Mouse (Mus musculus): ENCODE measurements at regions not wholly inside any gene's neighbourhood (a gene's known extent, or its start where the extent isn't known, plus 50 kb on each side); places are given as distances from the start of the nearest gene placed in this dataset.

DNA sequence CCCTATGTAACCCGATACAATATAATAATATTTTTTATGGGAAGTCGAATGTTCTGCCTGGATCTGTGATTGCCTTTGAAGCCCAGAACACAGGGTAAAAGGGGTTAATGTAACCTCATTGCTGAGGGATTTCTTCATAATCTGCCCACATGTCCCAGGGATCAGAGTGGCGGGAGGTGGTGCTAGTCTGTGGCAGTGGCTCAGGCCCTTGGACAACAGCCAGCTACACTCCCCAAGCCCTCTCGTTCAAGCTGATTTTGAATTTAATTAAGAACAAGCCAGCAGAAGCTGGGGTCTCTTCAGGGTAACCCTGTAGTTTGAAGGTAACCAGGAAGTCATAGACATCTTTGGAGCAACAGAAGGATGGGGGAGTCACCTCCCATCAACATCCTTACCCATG lies 171.5 kb downstream of the Sox9 start:
- Histone ChIP-seq H3K4me3 (no peak overlapping the region), H3K9me3 (no peaks in the 10 kb centered on the region), H3K36me3 (no peaks in the 10 kb centered on the region), H3K4me1 (replicated peaks) (peaks cover 8% of the 10 kb centered on the region), H3K4me2 (no peak overlapping the region), H3K27me3 (no peaks in the 10 kb centered on the region; the same call in 1 of the 2 replicates), H3K9ac (no peak overlapping the region), H3K27ac (replicated peaks) (no peak overlapping the region)
- ATAC-seq (ENCODE audit: low read depth) = no peak
- 56% methylated on average over 4 of the region's 4 CpGs for WGBS

DNA sequence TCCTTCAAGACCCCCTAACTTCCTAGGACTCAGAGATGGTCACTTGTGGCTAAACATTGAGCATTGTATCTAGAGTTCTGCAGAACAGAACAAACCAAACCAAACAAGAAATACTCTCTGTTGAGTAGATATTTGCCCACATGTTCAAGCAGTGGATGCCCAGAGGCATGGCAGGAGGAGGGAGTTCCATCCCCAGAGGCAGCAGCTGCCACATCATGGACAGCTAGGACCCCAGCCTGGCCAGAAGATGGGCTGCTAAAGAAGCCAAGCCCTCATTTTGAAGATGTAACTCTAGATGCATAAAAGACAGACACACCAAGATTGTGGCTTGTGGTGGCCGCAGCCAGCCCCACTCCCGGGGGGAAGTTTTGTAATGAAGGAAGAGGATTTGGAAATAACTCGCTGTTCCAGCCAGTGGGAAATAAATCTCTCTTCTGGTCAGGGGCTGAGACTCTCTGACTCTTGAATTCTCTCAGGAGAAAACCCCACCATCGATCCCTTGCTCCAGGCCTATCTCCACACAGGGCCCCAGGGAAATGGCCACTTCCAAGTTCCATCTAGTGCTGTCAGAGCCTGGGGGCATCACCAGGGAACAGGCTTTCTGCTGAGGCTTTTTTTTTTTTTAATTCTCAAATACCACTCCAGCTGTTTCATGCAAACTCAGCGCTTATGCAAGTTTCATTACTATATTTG lies 174.9 kb downstream of the Sox9 start:
- no peaks in the 10 kb centered on the region; the same call in 1 of the 2 replicates for H3K27me3 ChIP-seq
- WGBS = 65% methylated on average over 5 of the region's 5 CpGs
- H3K4me1 ChIP-seq (replicated peaks) = peaks cover 15% of the 10 kb centered on the region
- H3K9ac ChIP-seq = no peak overlapping the region
- H3K36me3 ChIP-seq = no peaks in the 10 kb centered on the region
- H3K4me3 ChIP-seq = no peak overlapping the region
- H3K4me2 ChIP-seq = no peak overlapping the region
- H3K27ac ChIP-seq (replicated peaks) = no peak overlapping the region
- ATAC-seq (ENCODE audit: low read depth) = no peak
- H3K9me3 ChIP-seq = no peaks in the 10 kb centered on the region

DNA sequence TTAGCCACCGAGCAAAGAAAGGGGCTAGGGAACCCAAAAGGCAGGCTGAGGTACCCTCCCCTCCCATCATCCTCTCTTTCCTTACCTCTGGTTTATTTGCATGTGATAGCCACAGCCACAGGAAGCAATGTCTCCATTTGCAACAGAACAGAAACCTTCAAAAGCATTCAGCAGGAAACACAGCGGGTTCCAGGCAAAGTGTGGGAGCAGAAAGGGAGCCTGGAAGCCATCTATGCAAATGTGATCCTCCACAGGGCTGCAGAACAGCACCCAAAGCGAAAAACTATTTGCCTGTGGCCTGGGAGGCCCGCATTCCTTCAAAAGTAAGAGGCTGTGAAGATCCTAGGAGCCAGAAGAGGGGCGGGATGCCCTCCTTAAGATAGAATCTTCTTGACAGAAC lies 177.6 kb downstream of the Sox9 start:
- no peak overlapping the region for H3K27ac ChIP-seq (replicated peaks)
- no peak overlapping the region for H3K9ac ChIP-seq
- no peak for ATAC-seq (ENCODE audit: low read depth)
- no peak overlapping the region for H3K4me2 ChIP-seq
- 11% methylated on average over 5 of the region's 5 CpGs for WGBS
- H3K27me3 ChIP-seq = no peaks in the 10 kb centered on the region; the same call in 1 of the 2 replicates
- H3K4me3 ChIP-seq = no peak overlapping the region
- peaks cover 15% of the 10 kb centered on the region; the same call in 1 of the 2 replicates for H3K4me1 ChIP-seq (replicated peaks)
- H3K9me3 ChIP-seq = no peaks in the 10 kb centered on the region
- H3K36me3 ChIP-seq = no peaks in the 10 kb centered on the region

DNA sequence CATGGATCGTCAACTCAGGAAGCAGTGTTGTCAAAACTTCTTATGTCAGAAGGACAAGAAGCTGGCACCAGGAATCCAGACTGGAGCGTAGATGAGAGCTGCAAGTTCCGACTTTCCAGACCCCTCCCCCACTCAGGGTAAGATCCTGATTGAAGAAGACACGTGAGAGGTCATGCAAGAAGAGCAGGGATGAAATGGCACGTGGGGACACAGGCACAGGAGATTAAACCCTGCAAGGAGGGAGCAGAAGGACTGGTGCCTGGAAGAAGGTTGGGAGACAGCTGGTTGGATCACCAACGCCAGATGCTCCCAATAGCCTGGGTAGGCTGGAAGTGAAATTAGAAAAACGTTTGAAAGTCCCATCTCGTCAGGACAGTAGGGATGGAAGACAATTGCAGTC lies 191.3 kb downstream of the Sox9 start:
- Histone ChIP-seq H3K27ac (replicated peaks) (no peak overlapping the region), H3K36me3 (no peaks in the 10 kb centered on the region), H3K4me2 (no peak overlapping the region), H3K9ac (no peak overlapping the region), H3K27me3 (no peaks in the 10 kb centered on the region), H3K4me3 (no peak overlapping the region), H3K9me3 (no peaks in the 10 kb centered on the region), H3K4me1 (replicated peaks) (peaks cover 18% of the 10 kb centered on the region)
- WGBS = 73% methylated on average over 8 of the region's 8 CpGs
- ATAC-seq (ENCODE audit: low read depth) = no peak

DNA sequence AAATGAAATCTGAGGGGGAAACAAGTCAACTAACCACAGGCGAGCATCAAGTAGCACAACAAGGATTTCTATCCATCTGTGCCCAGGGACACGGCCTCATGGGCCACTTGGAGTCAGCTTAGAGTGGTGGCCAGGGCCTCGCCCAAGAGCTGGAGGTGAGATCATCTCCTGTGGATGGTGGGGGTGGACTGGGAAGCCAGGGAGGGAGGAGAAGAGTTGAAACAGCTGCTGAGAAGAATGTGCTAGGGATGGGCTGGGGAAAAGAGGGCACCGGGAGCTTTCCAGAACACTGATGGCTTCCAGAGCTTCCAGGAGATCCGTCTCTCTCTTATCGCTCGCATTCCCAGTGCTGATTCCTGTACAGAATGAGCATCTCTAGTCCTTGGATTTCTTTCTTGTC lies 192.9 kb downstream of the Sox9 start:
- no peaks in the 10 kb centered on the region for H3K9me3 ChIP-seq
- H3K4me1 ChIP-seq (replicated peaks) = peaks cover 29% of the 10 kb centered on the region
- no peak overlapping the region for H3K4me3 ChIP-seq
- no peak for ATAC-seq (ENCODE audit: low read depth)
- H3K36me3 ChIP-seq = no peaks in the 10 kb centered on the region
- WGBS = 96% methylated on average over 7 of the region's 7 CpGs
- H3K27me3 ChIP-seq = no peaks in the 10 kb centered on the region
- no peak overlapping the region for H3K27ac ChIP-seq (replicated peaks)
- no peak overlapping the region for H3K9ac ChIP-seq
- H3K4me2 ChIP-seq = no peak overlapping the region

DNA sequence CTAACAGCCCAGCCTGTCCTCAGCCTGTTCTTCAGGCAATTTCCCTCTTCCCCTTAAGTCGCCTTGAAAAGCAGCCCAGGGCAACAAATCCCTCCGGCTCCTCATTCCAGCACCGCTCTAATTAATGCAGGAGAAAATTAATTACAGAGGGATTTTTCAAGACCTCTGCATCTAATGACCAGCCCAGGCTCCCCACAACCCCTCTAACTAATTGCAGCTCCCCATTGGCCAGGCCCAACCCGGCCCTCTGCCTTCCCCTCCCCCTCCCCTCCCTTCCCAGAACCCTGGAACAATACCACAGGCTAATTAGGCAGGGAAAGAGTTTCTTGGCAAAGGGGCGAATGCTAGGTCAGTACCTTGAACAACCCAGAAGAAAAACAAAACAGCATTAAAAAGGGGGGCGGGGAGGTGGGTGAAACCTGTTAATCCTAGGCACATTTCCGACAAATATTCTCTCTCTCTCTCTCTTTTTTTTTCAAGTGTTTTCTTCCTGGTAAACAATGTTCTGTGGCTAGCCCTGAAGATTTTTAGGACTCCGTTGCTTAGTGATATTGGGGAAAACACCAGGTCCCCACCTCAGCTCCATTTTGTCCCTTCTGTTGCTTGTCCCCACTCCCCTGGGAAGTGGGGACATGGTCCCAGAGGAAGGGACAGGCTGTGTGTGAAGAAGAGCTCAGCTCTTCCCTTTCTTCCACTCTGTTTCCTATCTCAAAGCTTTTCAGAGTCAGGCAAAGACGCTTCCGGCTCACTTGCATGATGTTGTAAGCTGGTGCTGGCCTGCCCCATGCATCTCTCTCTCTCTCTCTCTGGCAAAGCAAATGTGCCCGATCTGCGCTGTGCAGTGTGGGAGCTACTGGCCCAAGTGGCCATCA lies 195.1 kb downstream of the Sox9 start:
- no peak overlapping the region for H3K4me2 ChIP-seq
- ATAC-seq (ENCODE audit: low read depth) = peak; percentile 84
- 7% methylated on average over 12 of the region's 12 CpGs for WGBS

DNA sequence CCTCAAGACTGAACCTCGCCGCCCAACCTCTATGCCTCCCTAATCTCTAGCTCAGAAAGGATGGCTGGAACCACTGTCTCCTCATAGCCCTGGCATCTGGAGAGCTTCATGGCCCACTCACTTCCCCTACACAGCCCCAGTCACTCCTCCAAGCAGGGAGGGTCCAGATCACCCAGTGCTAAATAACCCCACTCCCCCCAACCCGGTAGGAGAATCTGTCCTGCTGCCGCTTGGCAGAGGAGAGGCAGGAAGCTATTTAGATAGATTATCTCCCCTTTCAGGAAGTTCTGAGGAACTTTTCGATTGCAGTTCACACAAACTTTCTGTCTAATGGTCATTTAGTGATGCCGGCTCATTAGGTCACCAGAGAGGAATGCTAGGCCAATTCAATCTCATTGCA lies 196.9 kb downstream of the Sox9 start:
- no peak overlapping the region for H3K4me3 ChIP-seq
- H3K27me3 ChIP-seq = no peaks in the 10 kb centered on the region
- no peaks in the 10 kb centered on the region for H3K36me3 ChIP-seq
- H3K4me2 ChIP-seq = no peak overlapping the region
- H3K9ac ChIP-seq = no peak overlapping the region
- peaks cover 50% of the 10 kb centered on the region for H3K4me1 ChIP-seq (replicated peaks)
- H3K9me3 ChIP-seq = no peaks in the 10 kb centered on the region
- WGBS = 38% methylated on average over 6 of the region's 6 CpGs
- ATAC-seq (ENCODE audit: low read depth) = no peak
- H3K27ac ChIP-seq (replicated peaks) = no peak overlapping the region

More for the DNA sequence above, 195.1 kb downstream of the Sox9 start:
- Histone ChIP-seq H3K27ac (replicated peaks) (peak overlapping the region; percentile 59), H3K9me3 (no peaks in the 10 kb centered on the region), H3K4me3 (no peak overlapping the region), H3K4me1 (replicated peaks) (peaks cover 34% of the 10 kb centered on the region), H3K36me3 (no peaks in the 10 kb centered on the region), H3K27me3 (no peaks in the 10 kb centered on the region), H3K9ac (no peak overlapping the region; the same call in 1 of the 2 replicates)

DNA sequence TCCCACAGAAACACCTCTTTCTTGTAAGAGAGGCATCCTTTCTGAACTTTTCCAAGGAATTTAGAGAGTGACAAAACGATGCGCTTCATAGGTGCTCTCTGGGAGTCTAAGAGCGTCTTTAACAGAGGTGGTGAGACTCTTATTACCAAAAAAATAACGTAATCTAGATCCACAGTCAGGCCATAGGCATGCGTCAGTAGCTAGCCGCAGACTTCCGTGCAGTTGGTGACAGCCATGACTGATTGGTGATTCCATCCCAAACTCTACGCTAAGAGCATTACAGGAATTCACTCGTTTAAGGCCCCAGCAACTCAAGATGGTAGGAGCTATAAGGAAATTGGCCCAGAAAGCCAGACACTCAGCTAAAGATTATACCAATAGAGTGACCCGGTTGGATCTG lies 197.4 kb downstream of the Sox9 start:
- no peak for ATAC-seq (ENCODE audit: low read depth)
- no peak overlapping the region for H3K4me3 ChIP-seq
- H3K36me3 ChIP-seq = no peaks in the 10 kb centered on the region
- H3K27ac ChIP-seq (replicated peaks) = no peak overlapping the region
- H3K9ac ChIP-seq = no peak overlapping the region
- no peaks in the 10 kb centered on the region for H3K9me3 ChIP-seq
- no peaks in the 10 kb centered on the region for H3K27me3 ChIP-seq
- peaks cover 50% of the 10 kb centered on the region for H3K4me1 ChIP-seq (replicated peaks)
- WGBS = 74% methylated on average over 10 of the region's 10 CpGs
- no peak overlapping the region for H3K4me2 ChIP-seq

DNA sequence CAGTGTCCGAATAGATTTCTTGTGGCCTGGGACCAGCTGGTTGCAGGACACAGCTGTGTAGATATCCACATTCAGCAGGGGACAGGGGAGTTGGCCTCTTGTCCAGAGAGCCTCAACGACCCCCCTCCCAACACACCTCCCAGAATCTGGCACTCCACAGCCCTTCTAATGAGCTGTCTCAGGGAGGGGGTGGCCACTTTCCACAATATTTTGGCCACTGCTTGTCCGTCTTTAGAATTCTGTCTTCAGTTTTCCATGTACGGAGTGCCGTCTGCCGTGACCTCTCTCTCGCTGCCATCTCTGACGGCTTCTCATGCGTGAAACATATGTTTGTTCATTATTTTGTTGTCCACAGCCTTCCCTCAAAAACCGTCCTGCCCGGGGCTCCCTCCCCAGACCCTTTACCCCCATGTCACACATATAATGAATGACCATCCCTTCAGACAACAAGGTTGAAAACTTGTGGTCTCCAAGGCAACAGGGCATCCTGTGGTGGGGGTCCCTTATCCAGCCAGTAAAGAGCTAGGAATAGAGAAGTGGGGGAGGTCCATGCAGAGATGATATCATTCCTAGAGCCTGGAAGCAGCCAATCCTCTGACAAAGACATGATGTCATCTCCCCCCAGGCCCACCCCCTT lies 200.3 kb downstream of the Sox9 start:
- 14% methylated on average over 11 of the region's 11 CpGs for WGBS
- no peaks in the 10 kb centered on the region for H3K27me3 ChIP-seq
- H3K36me3 ChIP-seq = no peaks in the 10 kb centered on the region
- no peak overlapping the region for H3K9ac ChIP-seq
- H3K9me3 ChIP-seq = no peaks in the 10 kb centered on the region
- no peak overlapping the region for H3K4me3 ChIP-seq
- H3K27ac ChIP-seq (replicated peaks) = peak overlapping the region; percentile 74
- peaks cover 44% of the 10 kb centered on the region for H3K4me1 ChIP-seq (replicated peaks)
- H3K4me2 ChIP-seq = peak overlapping the region; percentile 33
- ATAC-seq (ENCODE audit: low read depth) = peak; percentile 89

DNA sequence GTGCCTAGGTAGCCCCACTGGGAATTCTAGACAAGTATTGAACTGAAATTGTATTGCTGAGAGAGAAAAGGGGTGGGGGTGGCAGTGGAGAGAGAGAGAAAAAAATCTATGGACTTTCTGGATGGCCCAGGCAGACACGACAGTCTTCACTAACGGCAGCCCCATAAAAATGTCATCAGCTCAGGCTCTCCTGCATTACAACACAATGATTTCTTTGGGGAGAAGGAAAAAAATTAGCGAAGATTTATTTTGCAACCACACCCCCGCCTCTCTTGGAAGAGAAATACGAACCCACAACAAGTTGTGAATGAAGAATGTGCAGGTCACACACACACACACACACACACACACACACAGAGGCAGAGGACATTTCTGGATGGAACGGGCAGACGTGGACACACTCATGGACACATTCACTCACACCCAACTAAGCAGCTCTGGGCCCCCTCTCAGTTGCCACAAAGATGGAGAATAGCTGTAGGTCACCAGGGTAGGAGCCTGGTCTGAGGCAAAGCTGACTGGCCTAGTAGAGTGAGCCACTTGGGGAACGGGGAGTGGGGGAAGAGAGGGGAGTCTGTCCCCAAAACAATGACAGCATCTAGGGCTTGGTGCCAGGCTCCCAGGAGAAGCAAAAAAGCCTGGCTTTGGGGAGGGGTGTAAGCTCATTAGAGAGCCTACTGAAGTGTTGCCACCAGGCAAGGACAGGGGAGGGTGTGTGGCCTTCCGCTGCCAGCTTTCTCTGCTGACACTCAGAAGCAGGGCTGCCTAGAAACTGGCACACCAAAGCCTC lies 201.0 kb downstream of the Sox9 start:
- Histone ChIP-seq H3K9ac (no peak overlapping the region), H3K9me3 (no peaks in the 10 kb centered on the region), H3K27me3 (no peaks in the 10 kb centered on the region), H3K4me3 (no peak overlapping the region), H3K4me2 (peak overlapping the region; percentile 33; the same call in 1 of the 2 replicates), H3K4me1 (replicated peaks) (peaks cover 42% of the 10 kb centered on the region), H3K27ac (replicated peaks) (peak overlapping the region; percentile 74), H3K36me3 (no peaks in the 10 kb centered on the region)
- WGBS = 22% methylated on average over 9 of the region's 9 CpGs
- peak; percentile 65 for ATAC-seq (ENCODE audit: low read depth)

DNA sequence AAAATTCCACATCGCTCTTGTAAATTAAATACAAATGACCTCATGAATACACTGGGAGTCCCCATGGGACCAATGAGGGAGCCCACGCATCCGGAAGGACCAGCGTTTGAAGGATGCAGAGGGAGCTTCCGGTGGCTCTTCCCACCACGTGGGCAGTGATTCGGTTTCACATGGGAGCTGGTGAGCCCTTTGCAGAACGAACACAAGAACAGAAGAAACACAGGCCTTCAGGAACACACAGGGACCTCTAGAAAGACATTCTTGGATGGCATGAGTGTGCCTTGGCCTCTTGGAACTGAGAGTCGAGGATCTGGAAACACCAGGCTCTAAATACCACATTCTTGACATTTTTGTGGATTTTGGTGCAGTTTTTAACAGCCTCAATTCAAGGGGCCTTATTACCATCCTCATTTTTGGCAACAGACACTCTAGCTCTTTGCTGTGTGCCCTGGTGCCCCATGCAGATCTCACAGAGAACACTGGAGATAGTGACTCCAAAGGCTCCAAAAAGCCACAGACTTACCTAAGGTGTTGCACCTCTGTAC lies 204.1 kb downstream of the Sox9 start:
- no peaks in the 10 kb centered on the region for H3K9me3 ChIP-seq
- no peak overlapping the region for H3K4me2 ChIP-seq
- WGBS = 63% methylated on average over 9 of the region's 9 CpGs
- H3K9ac ChIP-seq = no peak overlapping the region
- H3K27ac ChIP-seq (replicated peaks) = no peak overlapping the region
- no peak for ATAC-seq (ENCODE audit: low read depth)
- no peaks in the 10 kb centered on the region for H3K27me3 ChIP-seq
- no peaks in the 10 kb centered on the region for H3K36me3 ChIP-seq
- H3K4me3 ChIP-seq = no peak overlapping the region
- peaks cover 55% of the 10 kb centered on the region for H3K4me1 ChIP-seq (replicated peaks)

Data from neural tube, embryonic 13.5 days (tissue).